Mouse (Mus musculus): ENCODE measurements at regions not wholly inside any gene's neighbourhood (a gene's known extent, or its start where the extent isn't known, plus 50 kb on each side); places are given as distances from the start of the nearest gene placed in this dataset.

DNA sequence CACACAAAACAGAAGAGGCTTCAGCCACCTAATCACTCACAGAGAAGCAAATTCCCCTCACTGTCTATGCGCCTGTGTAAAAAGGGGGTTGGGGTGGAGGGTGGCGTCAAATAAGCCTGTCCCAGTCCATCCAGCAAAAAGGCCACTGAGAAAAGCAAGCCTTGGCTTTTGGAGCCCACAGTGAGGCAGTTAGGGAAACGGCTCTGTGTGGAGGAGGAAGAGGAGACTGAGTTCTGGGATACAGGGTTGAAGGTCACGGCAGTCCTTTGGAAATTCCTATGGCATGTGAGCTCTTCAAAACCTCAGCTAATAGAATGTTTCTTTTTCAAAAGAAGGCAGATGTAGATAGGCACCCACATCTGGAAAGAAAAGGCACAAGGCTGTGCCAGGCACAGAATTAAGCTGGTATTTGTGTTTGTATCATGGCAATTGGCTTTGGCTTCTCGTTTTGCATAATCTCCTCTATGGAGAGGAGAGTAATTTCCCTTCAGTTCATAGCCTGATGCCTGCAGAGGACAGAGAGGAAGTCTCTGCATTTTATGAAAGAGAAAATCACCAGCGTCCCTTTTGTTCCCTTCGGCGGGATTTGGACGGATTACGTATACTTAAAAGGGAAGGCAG, 319.3 kb downstream of the Sorl1 start:
- DNase-seq (ENCODE audit: low spot score) (no peak), ATAC-seq (ENCODE audit: extremely low read depth, insufficient number of reproducible peaks, low FRiP score, poor library complexity, severe bottlenecking) (no peak)
- TF ChIP-seq TAL1 (conservative IDR thresholded peaks at IDR 0.05; ENCODE audit: low read depth, low read length) (no peak), GATA2 (IDR thresholded peaks at IDR 0.05; ENCODE audit: borderline replicate concordance, low read depth, low read length) (no peak), GATA1 (IDR thresholded peaks at IDR 0.05; ENCODE audit: borderline replicate concordance, low read length) (no peak)
- no peak overlapping the region for H3K4me3 ChIP-seq (ENCODE audit: low read depth, low read length)
- no peaks in the 10 kb centered on the region for H3K36me3 ChIP-seq (replicated peaks)
- no peaks in the 10 kb centered on the region; the same call in 1 of the 2 replicates for H3K9me3 ChIP-seq (replicated peaks)
- no peaks in the 10 kb centered on the region for H3K4me1 ChIP-seq (ENCODE audit: insufficient read depth, low read depth, low read length)
- no peaks in the 10 kb centered on the region for H3K27me3 ChIP-seq (ENCODE audit: insufficient read depth, low read length)

DNA sequence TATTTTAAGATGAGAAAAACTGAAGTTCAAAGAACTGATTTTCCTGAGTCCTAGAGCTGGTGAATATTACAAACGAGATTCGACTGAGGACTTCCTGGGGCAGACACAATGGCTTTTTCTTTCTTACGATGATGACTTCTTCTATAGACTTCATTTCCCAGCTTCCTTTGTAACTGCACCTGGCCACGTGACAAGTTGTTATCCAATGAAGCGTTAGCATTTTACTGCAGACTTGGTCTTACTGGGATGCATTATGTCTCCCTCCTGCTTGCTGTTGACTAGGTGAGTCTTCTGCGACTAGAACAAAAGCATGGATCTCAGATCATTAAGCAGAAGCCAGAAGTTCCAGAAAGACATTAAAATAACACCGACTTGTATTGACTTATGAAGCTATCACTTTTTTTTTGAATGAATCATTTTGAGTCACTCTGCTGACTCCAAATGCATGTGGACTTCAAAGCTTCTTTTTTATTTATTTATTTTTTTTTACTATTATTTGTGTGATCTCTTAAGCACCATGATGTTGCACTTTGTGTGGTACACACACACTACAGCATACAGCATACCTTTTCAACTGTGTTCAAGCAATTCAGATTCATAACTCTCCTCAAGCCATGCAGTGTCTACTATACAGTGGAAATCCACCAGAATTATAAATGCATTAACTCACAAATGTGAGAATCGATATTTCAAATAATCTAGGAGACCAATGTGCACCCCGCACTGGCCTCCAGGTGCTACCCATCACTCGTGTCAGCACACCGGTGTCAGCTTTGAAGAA, 320.2 kb downstream of the Sorl1 start:
- no peak for DNase-seq (ENCODE audit: low spot score)
- Histone ChIP-seq H3K9me3 (replicated peaks) (no peaks in the 10 kb centered on the region; the same call in 1 of the 2 replicates), H3K4me1 (ENCODE audit: insufficient read depth, low read depth, low read length) (no peaks in the 10 kb centered on the region), H3K27me3 (ENCODE audit: insufficient read depth, low read length) (no peaks in the 10 kb centered on the region), H3K36me3 (replicated peaks) (no peaks in the 10 kb centered on the region), H3K4me3 (ENCODE audit: low read depth, low read length) (no peak overlapping the region)
- TF ChIP-seq POLR2AphosphoS5 (IDR thresholded peaks at IDR 0.05; ENCODE audit: insufficient replicate concordance, low read depth, low read length) (no peak), CTCF (IDR thresholded peaks at IDR 0.05; ENCODE audit: low read depth, low read length) (no peak), TAL1 (conservative IDR thresholded peaks at IDR 0.05; ENCODE audit: low read depth, low read length) (no peak), GATA1 (IDR thresholded peaks at IDR 0.05; ENCODE audit: borderline replicate concordance, low read length) (no peak), GATA2 (IDR thresholded peaks at IDR 0.05; ENCODE audit: borderline replicate concordance, low read depth, low read length) (no peak)
- no peak for ATAC-seq (ENCODE audit: extremely low read depth, insufficient number of reproducible peaks, low FRiP score, poor library complexity, severe bottlenecking)

DNA sequence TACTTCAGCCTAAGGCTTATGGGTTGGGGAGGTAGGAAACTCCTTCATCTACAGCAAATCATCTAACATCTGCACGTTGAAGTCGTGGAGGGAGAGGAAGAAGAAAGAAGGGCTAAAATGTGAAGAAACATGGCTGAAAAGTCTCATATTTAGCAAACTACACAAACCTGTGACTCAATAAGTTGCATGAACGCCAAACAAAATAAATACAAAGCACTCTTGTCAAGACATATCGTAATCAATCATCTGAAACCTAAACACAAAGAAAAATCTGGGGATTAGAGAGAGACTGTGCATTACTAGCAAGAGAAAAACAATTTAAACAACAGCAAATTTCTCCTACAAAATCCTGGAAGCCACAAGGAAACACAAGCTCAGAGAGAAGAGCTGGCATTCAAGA, 322.7 kb downstream of the Sorl1 start:
- Histone ChIP-seq H3K4me3 (ENCODE audit: low read depth, low read length) (no peak overlapping the region), H3K4me1 (ENCODE audit: insufficient read depth, low read depth, low read length) (no peaks in the 10 kb centered on the region), H3K9me3 (replicated peaks) (no peaks in the 10 kb centered on the region), H3K27me3 (ENCODE audit: insufficient read depth, low read length) (no peaks in the 10 kb centered on the region), H3K36me3 (replicated peaks) (no peaks in the 10 kb centered on the region)
- ATAC-seq (ENCODE audit: extremely low read depth, insufficient number of reproducible peaks, low FRiP score, poor library complexity, severe bottlenecking) (no peak), DNase-seq (ENCODE audit: low spot score) (no peak)
- TF ChIP-seq GATA1 (IDR thresholded peaks at IDR 0.05; ENCODE audit: borderline replicate concordance, low read length) (no peak), TAL1 (conservative IDR thresholded peaks at IDR 0.05; ENCODE audit: low read depth, low read length) (no peak), POLR2AphosphoS5 (IDR thresholded peaks at IDR 0.05; ENCODE audit: insufficient replicate concordance, low read depth, low read length) (no peak), GATA2 (IDR thresholded peaks at IDR 0.05; ENCODE audit: borderline replicate concordance, low read depth, low read length) (no peak), CTCF (IDR thresholded peaks at IDR 0.05; ENCODE audit: low read depth, low read length) (no peak)

DNA sequence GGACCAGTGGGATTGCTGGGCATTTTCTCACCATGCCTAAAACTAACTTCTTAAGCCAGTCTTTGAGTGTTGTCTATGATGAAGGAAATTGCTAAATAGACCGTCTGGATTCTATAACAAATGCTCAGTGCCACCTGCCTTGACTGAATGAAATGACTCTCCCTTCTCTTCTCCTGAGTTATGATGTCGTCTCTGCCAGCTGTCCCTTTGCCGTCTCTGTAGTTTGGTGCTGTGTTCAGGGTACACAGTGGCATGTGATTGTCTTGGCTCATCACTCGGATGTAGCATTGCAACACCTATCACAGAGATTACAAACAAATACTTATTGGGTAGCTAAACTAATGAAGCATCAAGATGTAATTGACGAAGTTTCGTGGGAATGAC, 331.3 kb downstream of the Sorl1 start:
- no peaks in the 10 kb centered on the region for H3K4me1 ChIP-seq (ENCODE audit: insufficient read depth, low read depth, low read length)
- ATAC-seq (ENCODE audit: extremely low read depth, insufficient number of reproducible peaks, low FRiP score, poor library complexity, severe bottlenecking), result no peak
- H3K27me3 ChIP-seq (ENCODE audit: insufficient read depth, low read length), result no peaks in the 10 kb centered on the region
- DNase-seq (ENCODE audit: low spot score), result no peak
- no peak for TF ChIP-seq TAL1 (conservative IDR thresholded peaks at IDR 0.05; ENCODE audit: low read depth, low read length)
- no peak for TF ChIP-seq POLR2AphosphoS5 (IDR thresholded peaks at IDR 0.05; ENCODE audit: insufficient replicate concordance, low read depth, low read length)
- TF ChIP-seq GATA1 (IDR thresholded peaks at IDR 0.05; ENCODE audit: borderline replicate concordance, low read length), result no peak
- TF ChIP-seq CTCF (IDR thresholded peaks at IDR 0.05; ENCODE audit: low read depth, low read length), result no peak
- TF ChIP-seq GATA2 (IDR thresholded peaks at IDR 0.05; ENCODE audit: borderline replicate concordance, low read depth, low read length), result no peak
- no peaks in the 10 kb centered on the region for H3K9me3 ChIP-seq (replicated peaks)
- H3K36me3 ChIP-seq (replicated peaks), result no peaks in the 10 kb centered on the region
- H3K4me3 ChIP-seq (ENCODE audit: low read depth, low read length), result no peak overlapping the region

DNA sequence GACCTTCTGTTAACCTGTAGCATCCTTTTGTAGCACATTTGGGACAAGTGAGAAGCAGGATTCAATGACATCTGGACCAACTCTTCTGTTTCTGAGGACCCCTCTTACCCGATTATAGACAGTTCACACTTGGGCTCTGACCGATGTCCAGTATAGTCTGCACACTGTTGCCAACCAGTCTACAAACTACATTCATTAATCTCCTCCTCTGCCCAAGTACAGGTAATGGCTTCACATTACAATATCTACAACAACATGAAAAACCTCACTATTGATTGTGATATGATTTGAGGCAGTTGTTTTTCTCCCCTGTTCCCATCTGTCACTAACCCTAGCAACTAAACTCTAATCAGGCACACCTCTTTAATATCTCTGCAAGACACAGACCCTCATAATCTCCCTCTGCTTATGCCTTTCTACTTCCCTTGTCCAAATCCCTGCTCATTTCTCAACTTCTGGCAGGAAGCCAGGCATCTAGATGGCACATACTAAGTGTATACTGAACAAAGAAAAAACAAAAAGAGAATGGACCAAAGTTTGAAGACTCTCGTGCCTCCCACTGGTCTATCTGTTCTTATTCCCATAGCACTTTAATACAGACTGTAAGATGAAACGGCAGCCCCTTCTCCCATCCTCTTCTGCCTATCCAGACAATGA, 331.8 kb downstream of the Sorl1 start:
- DNase-seq (ENCODE audit: low spot score) (no peak), ATAC-seq (ENCODE audit: extremely low read depth, insufficient number of reproducible peaks, low FRiP score, poor library complexity, severe bottlenecking) (no peak)
- Histone ChIP-seq H3K9me3 (replicated peaks) (no peaks in the 10 kb centered on the region), H3K4me3 (ENCODE audit: low read depth, low read length) (no peak overlapping the region), H3K27me3 (ENCODE audit: insufficient read depth, low read length) (no peaks in the 10 kb centered on the region), H3K36me3 (replicated peaks) (no peaks in the 10 kb centered on the region), H3K4me1 (ENCODE audit: insufficient read depth, low read depth, low read length) (no peaks in the 10 kb centered on the region)
- TF ChIP-seq GATA1 (IDR thresholded peaks at IDR 0.05; ENCODE audit: borderline replicate concordance, low read length) (no peak), TAL1 (conservative IDR thresholded peaks at IDR 0.05; ENCODE audit: low read depth, low read length) (no peak), POLR2AphosphoS5 (IDR thresholded peaks at IDR 0.05; ENCODE audit: insufficient replicate concordance, low read depth, low read length) (no peak), CTCF (IDR thresholded peaks at IDR 0.05; ENCODE audit: low read depth, low read length) (no peak), GATA2 (IDR thresholded peaks at IDR 0.05; ENCODE audit: borderline replicate concordance, low read depth, low read length) (no peak)

DNA sequence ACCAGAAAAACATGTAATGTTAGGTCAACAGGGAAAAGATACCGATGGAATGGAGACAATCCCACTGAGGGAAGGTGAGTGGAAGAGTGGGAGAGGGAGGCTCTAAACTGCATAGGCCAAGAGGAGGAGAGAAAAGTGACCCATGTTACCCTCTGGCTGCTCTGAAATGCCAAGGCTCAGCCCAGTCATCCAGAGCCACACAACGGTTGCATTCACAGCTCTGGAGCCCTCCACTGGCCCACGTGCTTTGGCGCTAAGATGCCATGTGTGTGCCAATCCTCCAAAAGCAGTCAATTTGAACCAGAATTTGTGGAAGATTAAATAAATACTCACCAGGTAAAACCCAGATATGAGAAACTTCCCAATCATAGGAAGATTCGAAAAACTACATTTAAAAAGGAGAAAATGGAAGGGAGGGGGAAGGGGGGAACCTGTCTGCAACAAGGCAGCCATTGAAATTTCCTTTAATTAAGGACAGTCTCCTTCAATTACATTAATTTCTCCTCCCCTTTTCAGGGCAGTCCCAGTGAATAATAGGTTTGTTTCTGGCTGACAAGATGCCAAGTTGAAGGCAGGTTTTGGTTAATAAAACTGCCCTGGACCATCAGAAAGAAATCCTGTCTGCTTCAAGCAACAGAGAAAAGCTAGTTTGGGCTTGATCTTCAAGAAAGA, 332.5 kb downstream of the Sorl1 start:
- no peaks in the 10 kb centered on the region for H3K36me3 ChIP-seq (replicated peaks)
- no peaks in the 10 kb centered on the region for H3K9me3 ChIP-seq (replicated peaks)
- H3K4me1 ChIP-seq (ENCODE audit: insufficient read depth, low read depth, low read length), result no peaks in the 10 kb centered on the region
- ATAC-seq (ENCODE audit: extremely low read depth, insufficient number of reproducible peaks, low FRiP score, poor library complexity, severe bottlenecking) (no peak), DNase-seq (ENCODE audit: low spot score) (no peak)
- H3K27me3 ChIP-seq (ENCODE audit: insufficient read depth, low read length), result no peaks in the 10 kb centered on the region
- TF ChIP-seq CTCF (IDR thresholded peaks at IDR 0.05; ENCODE audit: low read depth, low read length) (no peak), POLR2AphosphoS5 (IDR thresholded peaks at IDR 0.05; ENCODE audit: insufficient replicate concordance, low read depth, low read length) (no peak), TAL1 (conservative IDR thresholded peaks at IDR 0.05; ENCODE audit: low read depth, low read length) (no peak), GATA1 (IDR thresholded peaks at IDR 0.05; ENCODE audit: borderline replicate concordance, low read length) (no peak), GATA2 (IDR thresholded peaks at IDR 0.05; ENCODE audit: borderline replicate concordance, low read depth, low read length) (no peak)
- no peak overlapping the region for H3K4me3 ChIP-seq (ENCODE audit: low read depth, low read length)

Data from G1E (cell line).